Mouse (Mus musculus) bone marrow, adult 2 months (tissue): ENCODE results near the gene Med14. TPM values are rescaled to one million over a fixed set of nuclear protein-coding genes. Genes with fewer than 3 reads are reported as not detected.

Experiments used
- H3K27ac ChIP-seq: fragments of 200-500 bp; 2 replicates; pipeline ENCODE4 v1.5.1; 2012; ENCODE audit warnings: low read depth, mild to moderate bottlenecking, control low read depth, inconsistent platforms, low read length; ENCODE audit not compliant: control insufficient read depth, poor library complexity, insufficient read depth
- H3K4me1 ChIP-seq: fragments of 200-500 bp; 2 replicates; pipeline ENCODE4 v1.6.1; 2011; ENCODE audit warnings: low read length; ENCODE audit not compliant: control insufficient read depth, insufficient read depth
- H3K4me3 ChIP-seq: fragments of 200-500 bp; replicated peaks from 2 replicates; pipeline ENCODE3; 2011; ENCODE audit warnings: mild to moderate bottlenecking, low read depth, low read length, control low read depth; ENCODE audit not compliant: control insufficient read depth
- CTCF ChIP-seq: fragments of 200-500 bp; IDR thresholded peaks from 2 replicates; pipeline ENCODE4 v1.5.1; 2011; ENCODE audit warnings: low read length, control low read depth; ENCODE audit not compliant: control insufficient read depth, insufficient read depth
- POLR2A ChIP-seq: fragments of 200-500 bp; IDR thresholded peaks from 2 replicates; pipeline ENCODE4 v1.6.1; 2011; ENCODE audit warnings: low read depth, mild to moderate bottlenecking, control low read depth, low read length, borderline replicate concordance; ENCODE audit not compliant: control insufficient read depth
- WGBS: fragments of 180-500 bp; shearing (Covaris S2); methylation state at CpG from one replicate; pipeline ENCODE4 v1.1.7; 2018; 5-methylcytosine and 5-hydroxymethylcytosine counted together
- polyA plus RNA-seq: library from polyadenylated mRNA; stranded (reverse); fragments of >200 nt; gene quantifications from 2 replicates; pipeline ENCODE4 v1.2.4, GENCODE M21; 2011; ENCODE audit warnings: low replicate concordance; ENCODE audit not compliant: missing spikeins, insufficient read depth, insufficient read length

Med14 gene
- polyA plus RNA-seq, 1 experiment: 5.5 TPM

DNA sequence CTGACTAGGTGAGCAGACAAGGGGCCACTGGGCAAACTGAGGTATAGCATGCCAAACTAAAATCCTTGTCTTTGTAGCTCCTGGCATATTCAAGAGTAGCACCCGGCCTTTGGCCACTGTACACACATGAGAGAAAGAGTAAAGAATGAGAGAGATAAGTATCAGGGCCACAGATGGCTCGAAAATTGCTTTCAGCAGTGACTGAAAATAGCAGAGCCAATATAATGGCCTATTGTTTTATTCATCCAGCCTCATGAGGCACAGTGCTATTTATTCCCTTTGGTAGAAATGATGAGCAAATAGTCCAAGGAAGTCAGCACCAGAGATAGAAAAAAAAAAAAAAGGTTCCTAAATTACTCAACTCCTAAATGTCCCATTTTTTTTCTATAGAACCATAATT lies 116.9 kb downstream of the Med14 start:
- H3K4me1 ChIP-seq: no peaks in the 10 kb centered on the region
- no peak overlapping the region for H3K27ac ChIP-seq
- 75% methylated on average over 2 of the region's 2 CpGs for WGBS
- H3K4me3 ChIP-seq: no peak overlapping the region
- TF ChIP-seq CTCF: no peak
- TF ChIP-seq POLR2A: no peak

Other genes starting within 250 kb of the Med14 start
- 13.3 and 22.0 TPM in 2 replicates for gene Atp6ap2, start 174.3 kb downstream of the Med14 start, polyA plus RNA-seq
- 10.4 and 15.4 TPM in 2 replicates for gene 1810030O07Rik, start 88.4 kb downstream of the Med14 start, polyA plus RNA-seq